Mouse (Mus musculus): Measurements from ENCODE around the gene Cwc22. TPM values are rescaled to one million over a fixed set of nuclear protein-coding genes. Genes with fewer than 3 reads are reported as not detected.

Gene Cwc22
- polyA plus RNA-seq, 1 experiment from 2014 or later: 18.6 TPM

- H3K9me3 ChIP-seq (replicated peaks; ENCODE audit: control insufficient read depth, low read length): no peaks in the 10 kb centered on the region
- no peak overlapping the region for H3K27ac ChIP-seq (ENCODE audit: low read length)
- no peak for ATAC-seq (replicated peaks; ENCODE audit: extremely low read depth, insufficient read depth, low FRiP score)
- H3K4me2 ChIP-seq (ENCODE audit: low read depth, low read length): no peak overlapping the region
- no peaks in the 10 kb centered on the region for H3K27me3 ChIP-seq (ENCODE audit: control insufficient read depth, insufficient read depth, low read length)
- no peak overlapping the region for H3K9ac ChIP-seq (ENCODE audit: low read length)
- peaks cover 7% of the 10 kb centered on the region; the same call in 1 of the 2 replicates for H3K36me3 ChIP-seq (ENCODE audit: control insufficient read depth, insufficient read depth)
- no peak overlapping the region for H3K4me3 ChIP-seq (ENCODE audit: low read length)
- H3K4me1 ChIP-seq (ENCODE audit: control insufficient read depth, insufficient read depth, low read length): peaks cover 8% of the 10 kb centered on the region
- 85% methylated on average over 2 of the region's 2 CpGs for WGBS
Measured at GRCm38 (mm10) chr2:77941944-77942343, 4.2 kb downstream of the Cwc22 start.

GRCm38 (mm10) chr2:77938317-77938716 lies 7.9 kb downstream of the Cwc22 start:
- 91% methylated on average over 4 of the region's 4 CpGs for WGBS
- no peak for ATAC-seq (replicated peaks; ENCODE audit: extremely low read depth, insufficient read depth, low FRiP score)
- no peak overlapping the region for H3K9ac ChIP-seq (ENCODE audit: low read length)
- no peaks in the 10 kb centered on the region for H3K4me1 ChIP-seq (ENCODE audit: control insufficient read depth, insufficient read depth, low read length)
- H3K27ac ChIP-seq (ENCODE audit: low read length): no peak overlapping the region
- H3K9me3 ChIP-seq (replicated peaks; ENCODE audit: control insufficient read depth, low read length): no peaks in the 10 kb centered on the region
- peaks cover 23% of the 10 kb centered on the region for H3K36me3 ChIP-seq (ENCODE audit: control insufficient read depth, insufficient read depth)
- no peak overlapping the region for H3K4me2 ChIP-seq (ENCODE audit: low read depth, low read length)
- H3K27me3 ChIP-seq (ENCODE audit: control insufficient read depth, insufficient read depth, low read length): no peaks in the 10 kb centered on the region
- H3K4me3 ChIP-seq (ENCODE audit: low read length): no peak overlapping the region

GRCm38 (mm10) chr2:77937818-77938217 lies 8.4 kb downstream of the Cwc22 start:
- Histone ChIP-seq H3K27me3 (ENCODE audit: control insufficient read depth, insufficient read depth, low read length) (no peaks in the 10 kb centered on the region), H3K27ac (ENCODE audit: low read length) (no peak overlapping the region), H3K36me3 (ENCODE audit: control insufficient read depth, insufficient read depth) (peaks cover 23% of the 10 kb centered on the region), H3K4me1 (ENCODE audit: control insufficient read depth, insufficient read depth, low read length) (no peaks in the 10 kb centered on the region), H3K4me3 (ENCODE audit: low read length) (no peak overlapping the region), H3K9me3 (replicated peaks; ENCODE audit: control insufficient read depth, low read length) (no peaks in the 10 kb centered on the region), H3K4me2 (ENCODE audit: low read depth, low read length) (no peak overlapping the region), H3K9ac (ENCODE audit: low read length) (no peak overlapping the region)
- no peak for ATAC-seq (replicated peaks; ENCODE audit: extremely low read depth, insufficient read depth, low FRiP score)
- WGBS: 88% methylated on average over 3 of the region's 3 CpGs

GRCm38 (mm10) chr2:77934138-77934537 lies 12.0 kb downstream of the Cwc22 start:
- Histone ChIP-seq H3K27ac (ENCODE audit: low read length) (no peak overlapping the region), H3K4me1 (ENCODE audit: control insufficient read depth, insufficient read depth, low read length) (no peaks in the 10 kb centered on the region), H3K4me2 (ENCODE audit: low read depth, low read length) (no peak overlapping the region), H3K9ac (ENCODE audit: low read length) (no peak overlapping the region), H3K9me3 (replicated peaks; ENCODE audit: control insufficient read depth, low read length) (no peaks in the 10 kb centered on the region), H3K36me3 (ENCODE audit: control insufficient read depth, insufficient read depth) (peaks cover 24% of the 10 kb centered on the region), H3K27me3 (ENCODE audit: control insufficient read depth, insufficient read depth, low read length) (no peaks in the 10 kb centered on the region), H3K4me3 (ENCODE audit: low read length) (no peak overlapping the region)
- WGBS: 90% methylated on average over 4 of the region's 4 CpGs
- ATAC-seq (replicated peaks; ENCODE audit: extremely low read depth, insufficient read depth, low FRiP score): no peak

GRCm38 (mm10) chr2:77933630-77934029 lies 12.5 kb downstream of the Cwc22 start:
- Histone ChIP-seq H3K27me3 (ENCODE audit: control insufficient read depth, insufficient read depth, low read length) (no peaks in the 10 kb centered on the region), H3K4me3 (ENCODE audit: low read length) (no peak overlapping the region), H3K4me1 (ENCODE audit: control insufficient read depth, insufficient read depth, low read length) (no peaks in the 10 kb centered on the region), H3K9ac (ENCODE audit: low read length) (no peak overlapping the region), H3K9me3 (replicated peaks; ENCODE audit: control insufficient read depth, low read length) (no peaks in the 10 kb centered on the region), H3K4me2 (ENCODE audit: low read depth, low read length) (no peak overlapping the region), H3K36me3 (ENCODE audit: control insufficient read depth, insufficient read depth) (peaks cover 28% of the 10 kb centered on the region), H3K27ac (ENCODE audit: low read length) (no peak overlapping the region)
- no peak for ATAC-seq (replicated peaks; ENCODE audit: extremely low read depth, insufficient read depth, low FRiP score)
- 88% methylated on average over 2 of the region's 2 CpGs for WGBS

- Histone ChIP-seq H3K27ac (ENCODE audit: low read length) (no peak overlapping the region), H3K36me3 (ENCODE audit: control insufficient read depth, insufficient read depth) (peaks cover 35% of the 10 kb centered on the region), H3K9me3 (replicated peaks; ENCODE audit: control insufficient read depth, low read length) (no peaks in the 10 kb centered on the region), H3K4me3 (ENCODE audit: low read length) (no peak overlapping the region), H3K4me2 (ENCODE audit: low read depth, low read length) (no peak overlapping the region), H3K4me1 (ENCODE audit: control insufficient read depth, insufficient read depth, low read length) (no peaks in the 10 kb centered on the region), H3K9ac (ENCODE audit: low read length) (no peak overlapping the region), H3K27me3 (ENCODE audit: control insufficient read depth, insufficient read depth, low read length) (no peaks in the 10 kb centered on the region)
- 88% methylated on average over 1 of the region's 1 CpGs for WGBS
- no peak for ATAC-seq (replicated peaks; ENCODE audit: extremely low read depth, insufficient read depth, low FRiP score)
Measured at GRCm38 (mm10) chr2:77931958-77932357, 14.2 kb downstream of the Cwc22 start.

- Histone ChIP-seq H3K27me3 (ENCODE audit: control insufficient read depth, insufficient read depth, low read length) (no peaks in the 10 kb centered on the region), H3K4me2 (ENCODE audit: low read depth, low read length) (no peak overlapping the region), H3K9ac (ENCODE audit: low read length) (no peak overlapping the region), H3K36me3 (ENCODE audit: control insufficient read depth, insufficient read depth) (peaks cover 38% of the 10 kb centered on the region), H3K9me3 (replicated peaks; ENCODE audit: control insufficient read depth, low read length) (no peaks in the 10 kb centered on the region), H3K27ac (ENCODE audit: low read length) (no peak overlapping the region), H3K4me1 (ENCODE audit: control insufficient read depth, insufficient read depth, low read length) (no peaks in the 10 kb centered on the region), H3K4me3 (ENCODE audit: low read length) (no peak overlapping the region)
- WGBS: 91% methylated on average over 10 of the region's 10 CpGs
- ATAC-seq (replicated peaks; ENCODE audit: extremely low read depth, insufficient read depth, low FRiP score): no peak
Measured at GRCm38 (mm10) chr2:77928352-77928751, 17.8 kb downstream of the Cwc22 start.

- no peak overlapping the region for H3K4me3 ChIP-seq (ENCODE audit: low read length)
- WGBS: 84% methylated on average over 7 of the region's 7 CpGs
- no peak for ATAC-seq (replicated peaks; ENCODE audit: extremely low read depth, insufficient read depth, low FRiP score)
Measured at GRCm38 (mm10) chr2:77926468-77926867, 19.7 kb downstream of the Cwc22 start.

GRCm38 (mm10) chr2:77925997-77926396 lies 20.2 kb downstream of the Cwc22 start:
- ATAC-seq (replicated peaks; ENCODE audit: extremely low read depth, insufficient read depth, low FRiP score): no peak
- H3K9me3 ChIP-seq (replicated peaks; ENCODE audit: control insufficient read depth, low read length): no peaks in the 10 kb centered on the region
- H3K4me2 ChIP-seq (ENCODE audit: low read depth, low read length): no peak overlapping the region
- H3K4me3 ChIP-seq (ENCODE audit: low read length): no peak overlapping the region
- H3K27me3 ChIP-seq (ENCODE audit: control insufficient read depth, insufficient read depth, low read length): no peaks in the 10 kb centered on the region
- H3K36me3 ChIP-seq (ENCODE audit: control insufficient read depth, insufficient read depth): peaks cover 42% of the 10 kb centered on the region
- H3K4me1 ChIP-seq (ENCODE audit: control insufficient read depth, insufficient read depth, low read length): no peaks in the 10 kb centered on the region
- no peak overlapping the region for H3K27ac ChIP-seq (ENCODE audit: low read length)
- no peak overlapping the region for H3K9ac ChIP-seq (ENCODE audit: low read length)
- 90% methylated on average over 2 of the region's 2 CpGs for WGBS

More at GRCm38 (mm10) chr2:77926468-77926867, 19.7 kb downstream of the Cwc22 start:
- H3K27ac ChIP-seq (ENCODE audit: low read length): no peak overlapping the region
- peaks cover 42% of the 10 kb centered on the region for H3K36me3 ChIP-seq (ENCODE audit: control insufficient read depth, insufficient read depth)
- H3K4me1 ChIP-seq (ENCODE audit: control insufficient read depth, insufficient read depth, low read length): no peaks in the 10 kb centered on the region
- no peaks in the 10 kb centered on the region for H3K27me3 ChIP-seq (ENCODE audit: control insufficient read depth, insufficient read depth, low read length)
- H3K9me3 ChIP-seq (replicated peaks; ENCODE audit: control insufficient read depth, low read length): no peaks in the 10 kb centered on the region
- no peak overlapping the region for H3K9ac ChIP-seq (ENCODE audit: low read length)
- H3K4me2 ChIP-seq (ENCODE audit: low read depth, low read length): no peak overlapping the region

All from heart, embryonic 16.5 days (tissue).